Mouse (Mus musculus): ENCODE measurements around the gene Gm10715. TPM values are rescaled to one million over a fixed set of nuclear protein-coding genes. Genes with fewer than 3 reads are reported as not detected.

The Gm10715 gene
- polyA plus RNA-seq (2015; fragmentation: Nextera tagmentation; extraction: Ambion mirVana): not detected in 2 replicates

DNA sequence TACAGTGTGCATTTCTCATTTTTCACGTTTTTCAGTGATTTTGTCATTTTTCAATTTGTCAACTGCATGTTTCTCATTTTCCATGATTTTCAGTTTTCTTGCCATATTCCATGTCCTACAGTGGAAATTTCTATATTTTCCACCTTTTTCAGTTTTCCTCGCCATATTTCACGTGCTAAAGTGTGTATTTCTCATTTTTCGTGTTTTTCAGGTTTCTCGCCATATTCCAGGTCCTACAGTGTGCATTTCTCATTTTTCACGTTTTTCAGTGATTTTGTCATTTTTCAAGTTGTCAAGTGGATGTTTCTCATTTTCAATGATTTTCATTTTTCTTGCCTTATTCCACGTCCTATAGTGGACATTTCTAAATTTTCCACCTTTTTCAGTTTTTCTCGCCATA lies at the start of gene Gm10715:
Gm10715 (plus strand) TSS at position 301 of the 400 bp plus-strand sequence.

GRCm38 (mm10) chr9:3000445-3000972 lies 36.2 kb upstream of the Gm10715 start, which contains the start of gene Gm10722:
Gene Gm10722 (plus strand): TSS chr9:3000922.

GRCm38 (mm10) chr9:3002794-3003396 lies 33.8 kb upstream of the Gm10715 start, which contains the start of gene Gm11168:
Gene Gm11168 (plus strand): TSS chr9:3003346.

GRCm38 (mm10) chr9:3012733-3013279 lies 23.9 kb upstream of the Gm10715 start, which contains the start of gene Gm10721:
Gene Gm10721 (plus strand): TSS chr9:3013140.

DNA sequence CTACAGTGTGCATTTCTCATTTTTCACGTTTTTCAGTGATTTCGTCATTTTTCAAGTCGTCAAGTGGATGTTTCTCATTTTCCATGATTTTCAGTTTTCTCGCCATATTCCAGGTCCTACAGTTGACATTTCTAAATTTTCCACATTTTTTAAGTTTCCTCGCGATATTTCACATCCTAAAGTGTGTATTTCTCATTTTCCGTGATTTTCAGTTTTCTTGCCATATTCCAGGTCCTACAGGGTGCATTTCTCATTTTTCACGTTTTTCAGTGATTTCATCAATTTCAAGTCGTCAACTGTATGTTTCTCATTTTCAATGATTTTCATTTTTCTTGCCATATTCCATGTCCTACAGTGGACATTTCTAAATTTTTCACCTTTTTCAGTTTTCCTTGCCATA lies 21.3 kb upstream of the Gm10715 start, which contains the start of gene Gm10720:
Gm10720 (plus strand) TSS at position 301 of the 400 bp plus-strand sequence.

DNA sequence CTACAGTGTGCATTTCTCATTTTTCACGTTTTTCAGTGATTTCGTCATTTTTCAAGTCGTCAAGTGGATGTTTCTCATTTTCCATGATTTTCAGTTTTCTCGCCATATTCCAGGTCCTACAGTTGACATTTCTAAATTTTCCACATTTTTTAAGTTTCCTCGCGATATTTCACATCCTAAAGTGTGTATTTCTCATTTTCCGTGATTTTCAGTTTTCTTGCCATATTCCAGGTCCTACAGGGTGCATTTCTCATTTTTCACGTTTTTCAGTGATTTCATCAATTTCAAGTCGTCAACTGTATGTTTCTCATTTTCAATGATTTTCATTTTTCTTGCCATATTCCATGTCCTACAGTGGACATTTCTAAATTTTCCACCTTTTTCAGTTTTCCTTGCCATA lies 19.6 kb upstream of the Gm10715 start, which contains the start of gene Gm10719:
Gm10719 (plus strand) TSS at position 301 of the 400 bp plus-strand sequence.

DNA sequence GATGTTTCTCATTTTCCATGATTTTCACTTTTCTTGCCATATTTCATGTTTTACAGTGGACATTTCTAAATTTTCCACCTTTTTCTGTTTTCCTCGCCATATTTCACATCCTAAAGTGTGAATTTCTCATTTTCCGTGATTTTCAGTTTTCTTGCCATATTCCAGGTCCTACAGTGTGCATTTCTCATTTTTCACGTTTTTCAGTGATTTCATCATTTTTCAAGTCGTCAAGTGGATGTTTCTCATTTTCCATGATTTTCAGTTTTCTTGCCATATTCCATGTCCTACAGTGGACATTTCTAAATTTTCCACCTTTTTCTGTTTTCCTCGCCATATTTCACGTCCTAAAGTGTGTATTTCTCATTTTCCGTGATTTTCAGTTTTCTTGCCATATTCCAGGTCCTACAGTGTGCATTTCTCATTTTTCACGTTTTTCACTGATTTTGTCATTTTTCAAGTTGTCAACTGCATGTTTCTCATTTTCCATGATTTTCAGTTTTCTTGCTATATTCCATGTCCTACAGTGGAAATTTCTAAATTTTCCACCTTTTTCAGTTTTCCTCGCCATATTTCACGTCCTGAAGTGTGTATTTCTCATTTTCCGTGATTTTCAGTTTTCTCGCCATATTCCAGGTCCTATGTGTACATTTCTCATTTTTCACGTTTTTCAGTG lies 13.2 kb upstream of the Gm10715 start, which contains the start of gene Gm10718:
Gm10718 (plus strand) TSS at position 236 of the 673 bp plus-strand sequence.

DNA sequence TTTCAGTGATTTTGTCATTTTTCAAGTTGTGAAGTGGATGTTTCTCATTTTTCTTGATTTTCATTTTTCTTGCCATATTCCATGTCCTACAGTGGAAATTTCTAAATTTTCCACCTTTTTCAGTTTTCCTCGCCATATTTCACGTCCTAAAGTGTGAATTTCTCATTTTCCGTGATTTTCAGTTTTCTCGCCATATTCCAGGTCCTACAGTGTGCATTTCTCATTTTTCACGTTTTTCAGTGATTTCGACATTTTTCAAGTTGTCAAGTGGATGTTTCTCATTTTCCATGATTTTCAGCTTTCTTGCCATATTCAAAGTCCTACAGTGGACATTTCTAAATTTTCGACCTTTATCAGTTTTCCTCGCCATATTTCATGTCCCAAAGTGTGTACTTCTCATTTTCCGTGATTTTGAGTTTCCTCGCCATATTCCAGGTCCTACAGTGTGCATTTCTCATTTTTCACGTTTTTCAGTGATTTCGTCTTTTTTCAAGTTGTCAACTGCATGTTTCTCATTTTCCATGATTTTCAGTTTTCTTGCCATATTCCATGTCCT lies 11.7 kb upstream of the Gm10715 start, which contains the start of gene Gm10717:
Gm10717 (plus strand) TSS at position 506 of the 556 bp plus-strand sequence.

DNA sequence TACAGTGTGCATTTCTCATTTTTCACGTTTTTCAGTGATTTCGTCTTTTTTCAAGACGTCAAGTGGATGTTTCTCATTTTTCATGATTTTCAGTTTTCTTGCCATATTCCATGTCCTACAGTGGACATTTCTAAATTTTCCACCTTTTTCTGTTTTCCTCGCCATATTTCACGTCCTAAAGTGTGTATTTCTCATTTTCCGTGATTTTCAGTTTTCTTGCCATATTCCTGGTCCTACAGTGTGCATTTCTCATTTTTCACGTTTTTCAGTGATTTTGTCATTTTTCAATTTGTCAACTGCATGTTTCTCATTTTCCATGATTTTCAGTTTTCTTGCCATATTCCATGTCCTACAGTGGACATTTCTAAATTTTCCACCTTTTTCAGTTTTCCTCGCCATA lies 2.4 kb upstream of the Gm10715 start, which contains the start of gene Gm17535:
Gm17535 (plus strand) TSS at position 301 of the 400 bp plus-strand sequence.

Other genes starting within 250 kb of the Gm10715 start
- gene Gm10722, start 36.0 kb upstream of the Gm10715 start, polyA plus RNA-seq (2015; fragmentation: Nextera tagmentation; extraction: Ambion mirVana): not detected in 2 replicates
- gene Gm11168, start 33.5 kb upstream of the Gm10715 start, polyA plus RNA-seq (2015; fragmentation: Nextera tagmentation; extraction: Ambion mirVana): not detected in 2 replicates
- 0.36 TPM in 1 of 2 replicates, not detected in the other for gene Gm10721, start 23.7 kb upstream of the Gm10715 start, polyA plus RNA-seq (2015; fragmentation: Nextera tagmentation; extraction: Ambion mirVana)
- 0.28 TPM in 1 of 2 replicates, not detected in the other for gene Gm10720, start 21.2 kb upstream of the Gm10715 start, polyA plus RNA-seq (2015; fragmentation: Nextera tagmentation; extraction: Ambion mirVana)
- gene Gm10719, start 19.5 kb upstream of the Gm10715 start, polyA plus RNA-seq (2015; fragmentation: Nextera tagmentation; extraction: Ambion mirVana): 1.1 and 1.2 TPM in 2 replicates
- gene Gm10718, start 13.3 kb upstream of the Gm10715 start, polyA plus RNA-seq (2015; fragmentation: Nextera tagmentation; extraction: Ambion mirVana): 1.5 TPM in 1 of 2 replicates, not detected in the other
- 0.85 and 1.2 TPM in 2 replicates for gene Gm10717, start 11.5 kb upstream of the Gm10715 start, polyA plus RNA-seq (2015; fragmentation: Nextera tagmentation; extraction: Ambion mirVana)
- gene Gm17535, start 2.3 kb upstream of the Gm10715 start, polyA plus RNA-seq (2015; fragmentation: Nextera tagmentation; extraction: Ambion mirVana): not detected in 2 replicates

All from spleen, postnatal 0 days (tissue).